Mouse (Mus musculus) embryo, embryonic 9.5 days (tissue): ENCODE measurements at regions not wholly inside any gene's neighbourhood (a gene's known extent, or its start where the extent isn't known, plus 50 kb on each side); places are given as distances from the start of the nearest gene placed in this dataset.

Experiments used
- DNase-seq: peaks from one replicate; pipeline ENCODE4 v3.0.0-alpha.2; 2017; ENCODE audit errors: extremely low spot score

DNA sequence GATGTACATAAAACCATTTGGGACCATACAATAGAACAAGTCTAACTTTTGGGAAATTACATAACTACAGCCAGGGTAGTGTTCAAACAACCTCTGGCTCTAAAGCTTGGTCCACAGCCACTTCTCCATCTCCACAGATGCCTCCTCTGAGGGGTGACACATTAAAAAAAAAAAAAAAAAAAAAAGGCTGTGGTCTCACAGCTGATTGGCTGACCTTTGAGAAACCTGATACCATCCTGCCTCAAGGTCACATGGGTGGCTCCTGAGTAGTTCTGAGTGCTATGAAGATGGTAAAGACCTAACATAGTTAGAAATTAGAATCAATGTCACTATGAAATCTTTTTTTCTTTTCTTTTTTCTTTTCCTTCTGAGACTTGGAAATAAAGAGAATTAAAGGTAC, 102.4 kb downstream of the Tmem182 start:
- no peak for DNase-seq

DNA sequence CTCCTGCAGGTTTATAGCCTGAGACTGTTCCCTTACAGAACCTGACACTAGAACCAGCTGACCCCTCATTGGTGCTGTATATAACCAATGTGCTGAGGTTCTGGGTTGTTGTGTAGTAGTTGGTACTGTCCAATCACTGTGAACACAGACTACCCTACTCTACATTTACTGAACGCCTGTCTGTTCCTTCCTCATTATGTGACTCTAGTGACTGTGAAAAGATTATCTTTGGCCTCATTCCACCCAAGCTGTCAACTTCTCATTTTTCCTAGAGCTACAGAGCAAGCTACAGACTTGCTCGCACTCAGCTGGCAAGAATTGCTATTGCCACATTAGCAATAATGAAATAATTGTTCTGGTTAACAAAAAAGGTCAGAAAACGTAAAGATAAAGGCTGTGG, 108.2 kb downstream of the Tmem182 start:
- no peak for DNase-seq

DNA sequence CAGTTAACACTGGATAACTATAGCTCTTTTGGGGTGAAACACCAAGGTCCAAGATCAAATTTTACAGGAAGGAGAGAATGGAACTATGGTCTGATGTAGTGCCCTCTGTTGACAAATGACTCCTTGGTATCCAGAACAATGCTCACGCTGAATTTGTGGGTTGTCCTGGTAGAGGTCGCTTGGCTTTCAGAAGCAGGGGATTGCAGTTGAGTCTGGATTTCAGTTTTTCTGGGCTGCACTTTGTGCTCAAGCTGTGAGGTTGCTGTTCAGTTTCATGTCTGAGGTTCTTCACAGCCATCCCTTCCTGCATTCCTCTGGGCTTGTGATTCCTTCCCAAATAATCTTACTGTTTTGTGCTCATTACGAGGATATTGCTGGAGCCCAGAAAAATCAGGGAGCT, 118.9 kb downstream of the Tmem182 start:
- no peak for DNase-seq

DNA sequence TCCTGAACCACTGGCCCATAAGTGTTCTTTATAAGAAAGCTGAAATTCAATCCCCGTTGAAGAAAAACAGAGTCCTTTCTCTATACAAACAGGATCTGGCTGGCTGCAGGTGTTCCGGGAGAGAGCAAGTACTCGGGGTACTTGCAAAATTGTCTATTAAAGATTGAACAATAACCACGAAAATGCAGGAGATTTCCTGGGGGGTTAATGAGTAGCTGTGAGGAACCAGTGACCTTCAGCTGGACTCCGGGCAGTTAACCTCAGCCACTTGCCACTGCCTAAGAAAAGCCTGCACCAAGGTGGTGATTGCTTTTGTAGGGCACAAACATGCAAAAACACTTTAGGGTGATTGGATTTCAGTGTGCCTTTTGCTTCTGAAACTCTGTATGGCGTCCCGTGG, 119.4 kb downstream of the Tmem182 start:
- DNase-seq: no peak

DNA sequence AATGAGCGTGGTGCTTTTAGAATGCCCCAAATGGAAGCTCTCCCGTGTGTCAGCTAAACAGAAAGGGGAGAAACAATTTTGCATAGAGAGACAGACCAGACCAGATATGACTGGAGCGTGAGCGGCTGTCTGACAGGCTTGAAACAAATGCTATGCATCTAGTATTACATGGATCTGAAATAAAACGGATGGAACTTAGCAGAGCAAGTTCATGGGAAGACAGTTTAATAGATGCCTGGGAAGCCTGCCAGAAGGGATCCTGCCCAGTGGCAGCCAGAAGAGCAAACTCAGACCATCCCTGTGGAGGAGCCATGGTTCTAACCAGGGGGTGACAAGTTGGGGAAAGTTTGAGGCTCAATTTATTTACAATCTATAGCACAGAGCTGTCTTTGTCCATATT, 126.0 kb downstream of the Tmem182 start:
- no peak for DNase-seq

DNA sequence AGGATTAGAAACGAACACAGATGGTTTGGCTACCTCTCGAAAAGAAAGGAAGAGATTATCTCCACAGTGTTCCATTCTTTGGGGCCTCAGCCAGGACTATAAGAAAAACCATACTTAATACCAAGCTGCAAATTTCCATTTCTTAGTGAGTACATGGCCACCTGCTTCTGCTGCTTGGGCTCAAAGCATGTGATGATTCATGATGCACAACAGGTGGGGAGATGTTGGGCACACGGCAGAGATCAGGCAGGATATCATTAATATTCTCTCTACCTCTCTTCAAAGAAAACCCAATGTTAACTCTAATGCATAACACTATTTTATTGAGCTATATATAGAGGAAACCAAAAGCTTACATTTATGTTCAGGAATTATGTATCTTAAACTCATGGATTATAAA, 131.3 kb downstream of the Tmem182 start:
- DNase-seq: no peak

DNA sequence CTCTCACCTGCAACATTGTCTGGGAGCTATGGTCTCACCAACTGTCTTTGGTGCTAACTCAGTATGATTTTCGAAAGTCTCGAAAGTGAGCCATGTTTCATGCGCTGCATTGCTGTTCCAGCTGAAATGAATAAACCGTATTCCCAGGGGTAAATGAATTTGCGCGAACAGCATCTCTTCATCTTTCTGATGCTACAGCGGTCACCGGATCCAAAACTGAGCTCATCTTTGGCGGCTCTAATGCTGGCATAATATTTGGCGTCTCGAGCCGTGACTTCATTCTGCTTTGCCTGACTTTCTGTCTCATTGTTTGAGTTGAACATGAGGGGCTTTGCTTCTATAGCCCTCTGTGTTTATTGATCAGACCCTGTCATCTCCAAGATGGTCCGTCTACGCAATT, 137.3 kb downstream of the Tmem182 start:
- no peak for DNase-seq

DNA sequence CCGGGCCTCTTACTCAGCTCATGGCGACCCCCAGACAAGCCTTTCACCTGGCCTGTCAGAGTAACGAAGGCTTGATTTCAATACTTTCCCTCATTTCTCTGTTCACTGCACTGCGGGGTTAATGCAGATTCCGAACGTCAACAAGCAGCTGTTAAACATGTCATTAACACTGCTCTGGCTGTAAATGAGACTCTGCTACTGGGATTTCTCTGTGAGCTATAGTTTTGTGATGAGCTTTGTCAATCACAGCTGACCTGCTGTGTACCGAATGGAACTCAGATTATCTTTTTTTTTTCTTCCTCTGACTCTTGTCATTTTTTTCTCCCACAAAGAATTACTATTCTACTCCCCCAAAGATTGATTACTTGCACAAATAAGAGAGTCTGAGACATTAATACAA, 137.8 kb downstream of the Tmem182 start:
- no peak for DNase-seq

DNA sequence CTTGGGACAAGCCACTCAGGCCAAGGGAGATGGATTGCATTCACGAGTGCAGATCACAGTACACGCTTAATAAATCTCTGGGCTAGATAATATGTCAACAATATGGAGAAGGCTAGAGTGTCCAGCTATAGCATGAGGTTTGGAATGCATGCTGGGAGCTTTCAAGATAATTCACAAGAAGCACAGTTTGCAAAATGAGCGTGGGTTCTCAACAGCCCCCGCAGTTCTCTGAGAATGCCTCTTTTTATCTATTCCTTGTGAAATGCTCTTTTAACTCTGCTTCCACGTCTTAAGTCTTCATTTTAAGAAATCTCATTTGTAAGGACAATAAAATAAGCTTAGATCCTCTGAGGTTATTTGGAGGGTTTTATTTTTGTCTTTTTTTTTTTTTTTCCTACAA, 145.2 kb downstream of the Tmem182 start:
- no peak for DNase-seq

DNA sequence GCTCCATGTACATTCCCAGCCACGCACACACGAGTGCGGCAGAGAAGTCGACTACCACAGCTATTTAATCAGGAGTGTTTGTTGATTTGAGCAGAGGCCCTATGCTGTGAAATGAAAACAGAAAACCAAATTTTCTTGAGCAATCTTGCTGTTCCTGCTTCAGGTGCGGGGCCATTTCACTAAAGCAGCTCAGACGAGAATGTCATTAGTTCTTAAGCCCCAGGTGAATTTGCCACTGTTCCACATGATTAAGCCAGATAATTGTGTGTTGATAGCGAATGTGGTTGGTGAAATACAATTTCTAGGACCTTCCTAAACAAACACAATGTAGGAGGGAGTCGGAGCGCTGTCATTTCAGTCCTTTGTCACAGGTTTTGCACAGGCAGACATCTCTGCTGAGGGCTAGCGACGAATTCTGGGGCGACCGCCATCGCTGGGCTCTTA, 149.3 kb downstream of the Tmem182 start:
- no peak for DNase-seq

DNA sequence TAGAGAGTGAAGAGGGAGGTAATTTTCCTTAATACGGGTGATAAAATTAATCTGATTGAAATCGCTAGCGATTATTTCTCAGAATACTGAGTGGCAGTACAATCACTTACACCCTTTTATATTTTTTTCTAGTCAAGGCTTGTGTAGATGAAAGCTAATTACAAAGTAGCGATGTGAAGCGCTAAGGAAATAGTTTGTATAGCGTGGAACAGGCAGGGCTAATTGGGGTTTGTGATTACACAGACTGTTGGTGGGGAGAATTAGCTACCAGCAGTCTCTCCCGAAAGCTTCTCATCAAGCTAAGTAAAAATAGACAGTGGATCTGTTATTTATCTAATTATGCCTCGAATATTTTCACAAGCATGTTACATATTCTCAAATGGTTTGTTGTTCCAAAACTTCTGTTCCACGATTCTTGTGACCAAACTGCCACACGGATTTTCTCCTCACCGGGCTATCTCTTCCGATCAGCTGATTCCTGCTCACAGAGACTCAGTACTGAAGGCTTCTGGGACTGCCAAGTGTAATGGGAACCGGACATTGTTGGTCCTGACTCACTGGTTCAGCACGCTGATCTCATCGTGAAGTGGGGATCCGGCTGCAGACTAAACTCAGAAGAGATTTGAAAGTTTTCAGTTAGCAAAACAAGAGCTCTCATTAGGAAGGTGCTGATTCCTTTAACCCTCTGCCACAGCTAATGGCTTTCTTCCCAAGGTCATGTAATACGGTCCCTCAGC, 162.5 kb downstream of the Tmem182 start:
- DNase-seq: no peak

DNA sequence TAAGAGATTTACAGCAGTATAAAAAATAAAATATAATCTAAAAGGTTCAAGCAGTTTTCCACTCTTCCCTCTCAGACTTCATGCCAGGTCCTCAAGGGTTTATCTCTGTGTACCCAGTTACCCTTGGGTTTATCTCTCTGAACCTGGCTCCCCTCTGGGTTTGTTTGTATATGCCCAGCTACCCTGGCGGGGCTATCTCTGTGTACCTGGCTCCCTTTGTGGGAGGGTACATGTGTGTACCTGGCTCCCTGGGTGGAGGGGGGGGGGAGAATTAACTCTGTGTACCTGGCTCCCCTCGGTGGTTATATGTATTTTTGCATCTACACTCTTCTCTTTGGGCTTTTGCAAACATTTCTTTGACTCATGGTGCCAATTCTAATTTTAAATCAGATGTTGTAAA, 178.4 kb downstream of the Tmem182 start:
- no peak for DNase-seq

DNA sequence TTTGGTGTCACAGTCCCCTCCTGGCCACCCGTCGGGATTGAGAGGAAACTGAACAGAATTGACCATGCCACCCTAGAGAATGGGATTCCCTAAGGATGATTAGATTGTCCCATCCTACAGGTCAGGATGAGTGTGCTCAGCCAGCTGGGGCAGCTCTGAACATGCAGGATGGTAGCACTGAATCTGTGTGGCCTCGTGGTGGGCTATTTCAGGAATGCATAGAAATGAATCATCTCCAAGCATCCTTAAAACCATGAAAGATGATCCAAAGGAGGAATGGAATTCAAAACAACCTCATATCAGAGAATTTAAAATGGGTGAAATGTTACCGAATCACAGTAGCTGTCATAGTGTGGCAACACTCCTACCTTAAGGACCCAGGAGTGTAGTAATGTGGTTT, 187.9 kb downstream of the Tmem182 start:
- DNase-seq: no peak

DNA sequence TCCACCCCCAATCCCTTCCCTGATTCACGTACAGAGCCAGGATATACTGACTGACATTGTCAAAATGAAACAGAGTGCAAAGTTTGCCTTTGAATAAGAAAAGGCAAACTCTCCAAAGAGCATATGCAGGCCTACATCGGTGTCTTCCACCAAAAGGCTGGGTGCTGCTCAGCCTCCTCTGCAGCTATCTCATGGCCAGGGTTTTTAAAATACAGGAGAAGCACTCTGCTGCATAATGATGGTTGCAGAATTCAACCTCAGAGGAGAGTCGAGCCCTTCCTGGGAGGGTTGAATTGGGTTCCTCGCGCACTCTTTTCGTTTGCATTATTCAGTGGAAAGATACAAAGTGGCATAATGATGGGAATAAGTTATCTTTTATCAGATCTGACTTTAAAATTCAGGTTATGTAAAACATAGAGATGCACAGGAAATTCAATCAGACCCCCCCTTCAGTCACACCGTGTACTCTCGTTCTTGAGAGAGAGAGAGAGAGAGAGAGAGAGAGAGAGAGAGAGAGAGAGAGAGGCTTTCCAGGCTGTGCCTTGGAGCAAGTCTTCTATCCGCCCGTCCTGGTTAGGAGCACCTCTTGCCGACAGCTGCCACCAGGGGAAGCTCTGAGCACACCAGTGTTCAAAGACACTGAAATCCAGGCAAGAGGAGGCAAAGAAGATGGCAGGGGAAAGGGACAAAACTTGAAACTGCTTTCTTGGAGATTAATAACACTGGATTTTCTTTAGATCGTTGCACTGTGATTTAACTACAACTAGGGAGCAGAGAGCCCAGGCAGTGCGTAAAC, 196.0 kb downstream of the Tmem182 start:
- DNase-seq: peak; percentile 36

DNA sequence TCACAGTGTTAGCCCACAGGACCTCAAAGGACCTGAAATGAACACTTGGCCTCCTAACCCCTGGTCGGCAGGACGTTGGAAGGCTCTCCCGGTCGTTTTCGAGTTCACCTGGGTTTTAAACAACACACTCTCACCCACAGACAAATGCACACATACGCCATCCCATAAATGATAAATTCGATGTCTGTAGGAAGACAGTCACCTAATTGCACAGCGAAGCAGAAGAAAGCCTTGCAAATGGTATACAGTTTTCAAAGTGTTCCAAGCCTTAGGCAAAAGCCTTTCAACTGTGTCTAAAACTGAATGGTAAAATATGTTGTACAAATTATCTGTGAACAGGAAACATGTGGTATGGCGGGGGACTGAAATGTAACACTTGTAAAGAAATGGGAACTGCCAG, 196.6 kb downstream of the Tmem182 start:
- no peak for DNase-seq

DNA sequence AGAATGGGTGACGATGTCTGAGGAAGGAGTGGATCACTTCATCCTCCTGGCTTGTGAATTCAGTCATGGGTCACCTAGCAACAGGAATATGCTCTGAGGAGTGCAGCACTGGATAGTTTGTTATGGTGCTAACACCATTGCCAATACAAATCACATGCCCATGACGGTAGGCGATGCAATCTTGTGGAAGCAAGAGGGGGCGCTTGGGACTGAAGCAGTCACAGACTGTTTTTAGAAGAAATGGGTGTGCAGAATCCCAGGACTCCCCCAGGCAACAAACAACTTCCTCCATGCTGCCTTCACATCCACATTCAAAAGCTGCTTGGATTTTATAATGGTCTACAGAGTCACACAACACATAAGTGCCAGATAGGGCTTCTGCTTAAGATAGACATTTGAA, 221.5 kb downstream of the Tmem182 start:
- no peak for DNase-seq

DNA sequence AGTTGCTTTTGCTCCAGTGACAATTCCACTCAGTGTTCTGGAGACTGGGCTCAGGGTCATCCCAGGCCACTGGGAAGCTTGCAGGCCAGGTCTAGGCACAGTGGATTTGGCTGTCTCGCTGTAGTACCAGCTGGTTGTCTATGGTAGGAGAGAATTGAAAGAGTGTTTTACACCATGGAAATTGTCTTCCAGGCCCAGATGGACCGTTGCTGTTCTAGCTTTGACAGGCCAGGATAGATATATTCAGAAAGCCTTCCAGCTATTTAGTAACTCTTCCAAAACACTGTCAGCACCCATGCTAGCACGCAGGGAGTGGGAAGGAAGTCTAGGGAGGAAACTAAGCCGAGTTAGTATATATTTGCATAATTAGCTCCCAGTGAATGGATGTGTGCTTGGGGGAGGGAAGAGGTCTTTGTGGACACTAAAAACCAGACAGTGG, 222.2 kb downstream of the Tmem182 start:
- no peak for DNase-seq

DNA sequence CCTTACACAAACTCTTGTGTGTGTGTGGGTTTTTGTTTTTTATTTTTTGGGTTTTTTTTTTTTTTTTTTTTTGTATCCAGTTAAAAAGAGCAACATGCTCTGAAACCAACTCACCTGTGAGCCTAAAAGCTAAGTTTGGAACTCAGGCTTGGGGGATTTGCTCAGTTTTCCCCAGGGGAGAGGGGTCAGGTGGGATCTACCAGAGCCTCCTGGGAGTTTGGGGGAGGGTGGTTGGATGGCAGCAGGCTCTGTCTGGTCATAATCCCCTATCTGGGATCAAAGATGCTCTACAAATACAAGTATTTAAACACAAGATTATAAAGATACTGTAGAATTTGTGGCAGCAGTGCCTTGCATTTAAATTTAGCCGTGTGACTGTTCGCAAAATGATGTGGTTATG, 222.6 kb downstream of the Tmem182 start:
- DNase-seq: no peak

DNA sequence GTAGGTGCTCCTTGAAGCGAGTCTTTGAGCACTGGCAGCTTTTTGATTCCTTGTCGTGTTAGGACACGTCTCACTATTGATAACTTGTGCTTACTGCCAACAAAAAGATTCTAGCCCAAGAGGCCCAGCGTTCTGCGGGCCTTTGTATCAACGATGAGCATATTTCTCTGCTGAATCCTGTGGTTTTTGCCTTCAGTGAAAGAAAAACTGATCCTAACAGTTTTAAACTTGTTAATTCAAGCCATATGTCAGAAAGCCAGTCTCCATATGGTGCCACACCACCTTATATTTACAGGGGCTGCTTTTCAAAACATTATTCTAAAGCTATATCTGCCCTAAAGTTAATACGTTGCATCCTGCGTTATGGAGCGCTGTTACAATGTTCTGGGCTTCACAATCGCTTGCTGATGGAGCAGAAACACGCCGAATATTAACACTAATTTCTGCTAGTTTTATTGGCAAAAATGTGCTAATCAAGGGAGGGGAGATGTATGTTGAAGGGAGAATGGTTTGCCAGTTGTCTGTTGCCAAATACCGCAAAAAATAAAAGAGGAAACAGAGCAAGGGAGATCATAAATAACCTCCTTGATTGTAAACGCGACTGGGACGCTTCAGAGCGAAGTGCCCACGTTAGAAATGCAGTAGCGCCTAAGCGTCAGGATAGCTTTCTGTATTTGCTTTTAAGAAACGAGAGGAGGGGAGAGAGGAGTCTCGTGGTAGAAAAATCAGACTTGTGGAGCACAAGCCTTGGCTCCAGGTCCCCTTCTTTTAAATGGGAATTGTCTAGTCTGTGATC, 229.9 kb downstream of the Tmem182 start:
- no peak for DNase-seq

DNA sequence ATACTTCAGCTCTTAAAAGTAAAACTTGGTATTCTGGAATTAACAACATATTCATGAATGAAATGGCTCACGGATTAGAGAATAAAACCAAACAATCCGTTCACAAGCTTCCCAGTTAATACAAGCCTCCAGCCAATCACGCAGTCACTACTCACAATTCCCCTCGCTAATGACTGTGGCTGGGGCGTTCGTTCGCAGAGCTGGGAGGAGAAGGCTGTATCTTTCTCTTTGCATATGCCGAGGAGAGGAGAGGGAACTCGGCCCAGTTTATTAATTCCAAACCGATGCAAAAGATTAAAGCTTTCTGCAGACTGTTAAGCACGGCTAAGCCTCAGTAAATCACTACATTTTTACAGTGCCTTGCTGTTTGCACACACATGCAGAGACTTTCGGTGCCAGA, 231.5 kb downstream of the Tmem182 start:
- DNase-seq: no peak

DNA sequence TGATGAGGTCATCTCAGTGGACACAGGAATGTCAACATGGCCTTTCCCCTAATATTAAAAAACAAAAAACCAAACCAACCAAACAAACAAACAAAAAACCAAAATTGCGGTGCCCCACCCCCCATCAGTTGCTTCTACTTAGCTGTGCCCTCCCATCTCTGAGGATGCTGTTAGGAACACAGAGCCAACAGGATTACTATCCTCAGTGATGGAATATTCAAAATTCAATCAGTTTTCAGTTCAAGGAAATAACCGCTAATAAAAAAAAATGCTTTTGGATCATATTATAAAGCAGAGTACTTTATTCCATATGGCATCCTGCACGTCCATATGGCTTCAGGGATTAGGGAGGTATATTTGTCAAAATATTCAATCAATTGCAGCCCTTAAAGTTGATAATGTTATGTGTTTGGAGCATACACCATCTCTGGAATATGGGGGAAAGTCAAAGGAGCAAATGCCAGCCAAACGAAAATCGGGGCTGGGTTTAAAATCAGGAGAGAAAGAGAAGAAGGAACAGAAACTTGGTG, 249.1 kb downstream of the Tmem182 start:
- DNase-seq: no peak

DNA sequence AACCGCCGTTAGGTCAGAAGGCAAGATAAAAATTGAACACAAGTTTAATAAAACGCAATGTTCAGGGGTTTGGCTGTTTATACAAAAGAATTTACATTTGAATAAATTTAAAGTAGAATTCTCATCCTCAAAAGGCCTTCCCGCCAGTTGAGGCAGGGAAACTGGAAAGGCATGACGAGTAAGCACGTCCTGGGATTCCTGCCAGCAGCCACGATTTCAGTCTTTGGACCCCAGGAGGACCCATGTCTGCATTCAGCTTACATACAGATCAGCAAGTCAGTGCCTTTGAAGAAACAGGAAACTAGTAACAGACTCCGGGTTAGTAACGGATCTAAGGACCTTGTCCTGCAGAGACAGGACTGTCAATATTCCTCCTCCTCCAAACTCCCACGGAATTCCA, 250.4 kb downstream of the Tmem182 start:
- DNase-seq: no peak
